Mouse (Mus musculus) intestine, embryonic 14.5 days (tissue): ENCODE results near the gene Olfr544. TPM values are rescaled to one million over a fixed set of nuclear protein-coding genes. Genes with fewer than 3 reads are reported as not detected.

Source experiments
- ATAC-seq: fragments of 200-750 bp; cut with Nextera tagmentation; replicated peaks from 2 replicates; pipeline ENCODE4 v1.8.0; 2017; ENCODE audit warnings: low read depth, moderate number of reproducible peaks, moderate TSS enrichment, moderate library complexity; ENCODE audit not compliant: low FRiP score, low TSS enrichment
- DNase-seq: peaks from one replicate; pipeline ENCODE4 v3.0.0-alpha.2; 2018; ENCODE audit warnings: low spot score
- H3K27ac ChIP-seq: fragments of 300-500 bp; sonication (generic); 2 replicates; pipeline ENCODE4 v1.5.1; 2014; ENCODE audit warnings: low read depth, mild to moderate bottlenecking, control low read depth
- H3K27me3 ChIP-seq: fragments of 300-500 bp; sonication (generic); replicated peaks from 2 replicates; pipeline ENCODE4 v1.6.1; 2014; ENCODE audit warnings: low read length, control low read depth; ENCODE audit not compliant: control insufficient read depth, insufficient read depth
- H3K36me3 ChIP-seq: fragments of 300-500 bp; sonication (generic); 2 replicates; pipeline ENCODE4 v1.6.1; 2014; ENCODE audit warnings: low read length, control low read depth; ENCODE audit not compliant: control insufficient read depth, insufficient read depth
- H3K4me1 ChIP-seq: fragments of 300-500 bp; sonication (generic); replicated peaks from 2 replicates; pipeline ENCODE4 v1.6.1; 2014; ENCODE audit warnings: low read length, control low read depth, mixed read lengths; ENCODE audit not compliant: control insufficient read depth, insufficient read depth
- H3K4me2 ChIP-seq: fragments of 300-500 bp; sonication (generic); 2 replicates; pipeline ENCODE4 v1.6.1; 2014; ENCODE audit warnings: low read length
- H3K4me3 ChIP-seq: fragments of 300-500 bp; sonication (generic); 2 replicates; pipeline ENCODE4 v1.5.1; 2014; ENCODE audit warnings: low read depth, low read length, control low read depth, mixed read lengths
- H3K9ac ChIP-seq: fragments of 300-500 bp; sonication (generic); 2 replicates; pipeline ENCODE4 v1.6.1; 2014; ENCODE audit warnings: mild to moderate bottlenecking, low read length
- H3K9me3 ChIP-seq: fragments of 300-500 bp; sonication (generic); 2 replicates; pipeline ENCODE4 v1.6.1; 2016; ENCODE audit warnings: low read length, control low read depth; ENCODE audit not compliant: control insufficient read depth
- WGBS: fragments of 180-500 bp; shearing (Covaris S2); extraction: QIAGEN DNeasy Blood & Tissue Kit; methylation state at CpG from one replicate; pipeline ENCODE4 v1.1.7; 2014; 5-methylcytosine and 5-hydroxymethylcytosine counted together
- polyA plus RNA-seq: library from polyadenylated mRNA; unstranded; fragments of >200 nt; fragmentation: Nextera tagmentation; extraction: Ambion mirVana; gene quantifications from 2 replicates; pipeline ENCODE4 v1.2.1, GENCODE M21; 2014

Olfr544 gene
- polyA plus RNA-seq, 1 experiment from 2014 or later, result 0.12 TPM

DNA sequence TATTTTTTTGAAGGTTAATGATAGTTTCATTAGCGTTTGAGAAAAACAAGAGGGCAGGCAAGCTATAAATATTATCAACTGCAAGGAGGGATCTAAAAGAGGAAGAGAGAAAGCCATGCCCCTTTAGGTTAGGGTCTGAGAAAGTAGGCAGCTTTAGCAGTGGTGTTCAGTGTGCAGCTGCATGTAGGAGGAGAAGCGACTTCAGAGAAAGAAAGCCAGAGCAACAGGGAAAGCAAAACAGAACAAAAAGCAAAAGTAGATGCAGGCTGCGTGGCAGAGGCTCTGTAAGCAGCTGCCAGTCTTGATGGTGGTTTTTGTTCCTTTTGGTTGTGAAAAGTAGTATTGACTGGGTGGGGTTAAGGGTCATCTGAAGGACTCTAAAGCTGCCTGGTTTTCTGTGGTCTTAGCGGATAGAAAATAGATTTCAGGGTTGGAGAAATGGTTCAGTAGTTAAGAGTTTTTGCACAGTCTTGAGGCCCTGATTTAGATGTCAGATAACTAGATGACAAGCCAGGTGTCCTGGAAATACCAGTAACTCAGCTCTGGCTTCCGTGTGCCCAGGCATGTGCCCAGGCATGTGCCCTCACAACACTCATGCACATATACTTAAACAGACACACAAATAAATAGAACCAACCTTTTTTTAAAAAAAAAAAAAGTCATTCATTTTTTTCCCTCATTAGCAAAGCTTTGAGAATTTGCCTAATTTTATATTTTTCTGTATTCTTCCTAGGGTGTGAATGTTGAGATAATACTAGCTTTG lies 29.3 kb downstream of the Olfr544 start:
- Histone ChIP-seq H3K36me3 (peaks cover 97% of the 10 kb centered on the region), H3K27me3 (no peaks in the 10 kb centered on the region), H3K9ac (no peak overlapping the region), H3K4me1 (no peaks in the 10 kb centered on the region), H3K9me3 (no peaks in the 10 kb centered on the region), H3K4me3 (no peak overlapping the region), H3K4me2 (no peak overlapping the region), H3K27ac (no peak overlapping the region)
- ATAC-seq (no peak), DNase-seq (peak; percentile 16)
- WGBS, result 91% methylated on average over 5 of the region's 5 CpGs

- no peak overlapping the region for H3K4me2 ChIP-seq
- H3K9me3 ChIP-seq, result no peaks in the 10 kb centered on the region
- H3K27ac ChIP-seq, result no peak overlapping the region
- H3K4me1 ChIP-seq, result peaks cover 17% of the 10 kb centered on the region
- no peaks in the 10 kb centered on the region for H3K27me3 ChIP-seq
- no peak overlapping the region for H3K4me3 ChIP-seq
- H3K9ac ChIP-seq, result no peak overlapping the region
- peaks cover 76% of the 10 kb centered on the region for H3K36me3 ChIP-seq
- no peak for ATAC-seq
- 92% methylated on average over 9 of the region's 9 CpGs for WGBS
- no peak for DNase-seq
Observed at GRCm38 (mm10) chr7:102446438-102446837, 41.7 kb downstream of the Olfr544 start.

- H3K27ac ChIP-seq, result no peak overlapping the region
- peaks cover 17% of the 10 kb centered on the region for H3K4me1 ChIP-seq
- no peak for DNase-seq
- WGBS, result 70% methylated on average over 2 of the region's 2 CpGs
- no peak overlapping the region for H3K9ac ChIP-seq
- peaks cover 55% of the 10 kb centered on the region for H3K36me3 ChIP-seq
- ATAC-seq, result no peak
- no peak overlapping the region for H3K4me2 ChIP-seq
- H3K9me3 ChIP-seq, result no peaks in the 10 kb centered on the region
- no peaks in the 10 kb centered on the region for H3K27me3 ChIP-seq
- no peak overlapping the region for H3K4me3 ChIP-seq
Observed at GRCm38 (mm10) chr7:102444301-102444700, 43.8 kb downstream of the Olfr544 start.

- H3K4me2 ChIP-seq, result peak overlapping the region; percentile 64
- H3K4me3 ChIP-seq, result peak overlapping the region; percentile 97
- no peaks in the 10 kb centered on the region for H3K9me3 ChIP-seq
- ATAC-seq (no peak; the same call in 1 of the 2 replicates), DNase-seq (no peak)
- peak overlapping the region; percentile 94 for H3K9ac ChIP-seq
- peaks cover 37% of the 10 kb centered on the region for H3K36me3 ChIP-seq
- H3K4me1 ChIP-seq, result peaks cover 17% of the 10 kb centered on the region
- peak overlapping the region; percentile 93 for H3K27ac ChIP-seq
- H3K27me3 ChIP-seq, result no peaks in the 10 kb centered on the region
- 0% methylated on average over 4 of the region's 4 CpGs for WGBS
Observed at GRCm38 (mm10) chr7:102442432-102442831, 45.7 kb downstream of the Olfr544 start.

DNA sequence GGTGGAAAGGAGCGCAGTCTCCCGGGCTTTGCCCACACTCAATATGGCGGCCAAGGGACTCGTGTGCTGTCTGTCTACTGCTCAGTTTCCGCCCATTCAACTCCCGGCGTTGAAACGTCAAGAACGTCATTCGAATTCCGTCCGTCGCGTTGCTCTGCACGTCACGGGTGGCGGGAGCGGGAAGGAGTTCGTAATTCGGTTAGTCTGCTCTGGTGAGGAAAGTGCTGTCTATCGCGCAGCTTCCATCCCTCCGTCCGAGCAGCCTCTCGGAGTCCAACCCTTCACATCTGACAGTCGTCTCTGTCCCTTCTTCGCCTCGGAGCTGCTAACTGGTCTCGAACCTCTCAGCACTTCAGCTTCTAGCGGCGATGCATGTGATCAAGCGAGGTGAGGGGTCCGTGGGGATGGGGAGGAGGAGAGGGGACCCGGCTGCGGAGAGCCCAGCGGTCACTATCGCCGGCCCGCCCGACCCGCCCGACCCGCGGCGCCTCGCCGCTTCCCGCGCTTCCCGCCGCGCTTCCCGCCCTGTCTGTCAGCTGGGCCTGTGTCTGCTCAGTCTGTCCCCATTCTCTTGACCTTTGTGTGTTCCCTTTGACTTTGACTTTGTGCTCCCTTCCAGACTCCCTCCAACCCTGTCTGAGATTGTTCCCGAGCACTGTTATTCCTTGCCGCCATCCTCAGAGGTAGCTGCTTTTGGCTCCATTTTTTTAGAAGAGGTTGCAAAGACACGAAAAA lies 46.3 kb downstream of the Olfr544 start, which contains the start of gene Rrm1:
Rrm1 (plus strand) TSS at position 39 of the 735 bp plus-strand sequence.
- peak within 1 kb of the TSS; percentile 97 for H3K4me3 ChIP-seq
- H3K9ac ChIP-seq, result peak within 1 kb of the TSS; percentile 94
- DNase-seq (peak; percentile 99), ATAC-seq (peak; percentile 99)
- H3K27ac ChIP-seq, result peak within 1 kb of the TSS; percentile 93
- H3K27me3 ChIP-seq, result no peaks in the 10 kb centered on the region
- peaks cover 17% of the 10 kb centered on the region for H3K4me1 ChIP-seq
- peak within 1 kb of the TSS; percentile 64 for H3K4me2 ChIP-seq
- H3K36me3 ChIP-seq, result peaks cover 31% of the 10 kb centered on the region
- H3K9me3 ChIP-seq, result no peaks in the 10 kb centered on the region
- WGBS, result under 1% methylated on average over 54 of the region's 56 CpGs

DNA sequence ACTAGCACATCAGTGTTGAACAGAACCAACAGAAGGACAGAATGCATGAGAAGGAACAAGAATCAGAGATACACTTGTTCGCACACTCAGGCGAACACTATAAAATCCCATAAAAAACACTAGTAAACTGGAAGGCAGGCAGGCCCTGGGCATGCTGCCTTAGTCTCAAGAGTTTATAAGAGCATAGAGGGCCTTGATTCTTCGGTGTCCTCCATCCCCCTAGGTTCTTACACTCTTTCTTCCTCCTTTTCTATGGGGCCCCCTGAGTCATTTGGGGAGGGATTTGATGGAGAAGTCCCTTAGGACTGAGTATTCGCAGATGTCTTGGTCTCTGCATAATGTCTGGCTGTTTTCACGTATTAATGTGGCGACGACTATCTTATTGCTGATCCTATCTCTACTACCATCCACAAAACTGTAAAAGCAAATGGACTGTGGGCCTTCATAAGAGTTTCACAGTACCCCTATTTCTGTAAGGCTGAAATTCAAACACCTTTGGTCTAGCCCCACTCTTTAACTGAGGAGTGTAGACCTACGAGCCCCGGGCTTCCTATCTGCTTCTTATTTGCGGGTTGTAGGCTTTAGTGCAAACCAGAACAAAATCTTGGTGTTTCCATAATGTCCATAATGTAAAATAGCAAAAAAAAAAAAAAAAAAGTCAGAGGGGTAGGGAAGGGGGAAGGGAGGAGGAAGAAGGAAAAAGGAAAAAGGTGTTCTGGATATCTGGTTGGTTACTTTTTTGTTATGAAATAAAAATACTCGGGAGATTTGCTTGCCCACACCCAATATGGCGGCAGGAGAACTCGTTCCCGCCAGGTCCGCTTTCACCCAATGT lies 47.1 kb downstream of the Olfr544 start:
- Histone ChIP-seq H3K9me3 (no peaks in the 10 kb centered on the region), H3K4me1 (peaks cover 17% of the 10 kb centered on the region), H3K27ac (0 out of 2 replicates have a peak overlapping the region, but pooled peaks have one; percentile 38), H3K9ac (no peak overlapping the region), H3K4me2 (peak overlapping the region; percentile 64), H3K4me3 (peak overlapping the region; percentile 97), H3K36me3 (peaks cover 23% of the 10 kb centered on the region), H3K27me3 (no peaks in the 10 kb centered on the region)
- DNase-seq (no peak), ATAC-seq (no peak)
- 53% methylated on average over 15 of the region's 15 CpGs for WGBS

DNA sequence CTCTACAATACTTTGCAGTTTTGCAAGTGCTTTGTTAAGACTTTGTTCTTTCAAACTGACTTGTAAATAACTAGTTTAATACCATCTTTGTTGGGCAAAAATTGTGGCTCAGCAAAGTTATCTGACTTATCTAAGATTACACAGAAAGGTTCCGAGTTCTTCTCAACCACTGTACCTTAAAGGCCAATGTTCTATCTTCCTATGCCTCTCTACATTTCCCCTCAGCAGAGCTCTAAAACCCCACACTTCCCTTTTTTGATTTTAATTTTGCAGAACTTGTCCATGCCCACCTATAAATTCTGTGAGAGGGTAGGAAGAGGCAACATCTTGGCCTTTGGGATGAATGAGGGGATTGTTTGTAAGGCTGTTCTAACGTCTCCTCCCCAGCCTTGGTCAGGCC lies 53.8 kb downstream of the Olfr544 start:
- WGBS, result 72% methylated on average over 2 of the region's 2 CpGs
- ATAC-seq (no peak), DNase-seq (no peak)
- H3K4me2 ChIP-seq, result no peak overlapping the region
- H3K36me3 ChIP-seq, result 0 out of 2 replicates have a peak, but pooled peaks cover 5% of the 10 kb centered on the region
- no peaks in the 10 kb centered on the region for H3K27me3 ChIP-seq
- no peak overlapping the region for H3K4me3 ChIP-seq
- no peaks in the 10 kb centered on the region for H3K4me1 ChIP-seq
- H3K27ac ChIP-seq, result no peak overlapping the region
- no peaks in the 10 kb centered on the region for H3K9me3 ChIP-seq
- H3K9ac ChIP-seq, result no peak overlapping the region
